Mouse (Mus musculus): ENCODE data around the gene Spata45. TPM values are rescaled to one million over a fixed set of nuclear protein-coding genes. Genes with fewer than 3 reads are reported as not detected.

Spata45 gene
- total RNA-seq, 2 experiments from 2014 or later, result not detected

GRCm38 (mm10) chr1:191084951-191085559 lies 48.6 kb downstream of the Spata45 start:
- DNase-seq, result peak; percentile 60

GRCm38 (mm10) chr1:191085597-191085996 lies 49.2 kb downstream of the Spata45 start:
- no peak for DNase-seq

GRCm38 (mm10) chr1:191086304-191086878 lies 50.0 kb downstream of the Spata45 start:
- no peak for DNase-seq

GRCm38 (mm10) chr1:191086960-191087359 lies 50.5 kb downstream of the Spata45 start:
- DNase-seq, result no peak

GRCm38 (mm10) chr1:191087955-191088354 lies 51.5 kb downstream of the Spata45 start:
- no peak for DNase-seq

GRCm38 (mm10) chr1:191089355-191089754 lies 52.9 kb downstream of the Spata45 start:
- no peak for DNase-seq

GRCm38 (mm10) chr1:191092050-191092449 lies 55.6 kb downstream of the Spata45 start:
- DNase-seq, result no peak

Other genes starting within 250 kb of the Spata45 start
- gene Rps6kc1, start 124.9 kb upstream of the Spata45 start, total RNA-seq (2021), result 10 to 100 TPM; 20.4 to 23.7 TPM
- gene Angel2, start 111.5 kb upstream of the Spata45 start, total RNA-seq (2021), result 10 to 100 TPM; 25.8 to 26.3 TPM
- 10 to 100 TPM; 12.3 to 14.6 TPM for gene Vash2, start 57.3 kb upstream of the Spata45 start, total RNA-seq (2021)
- 10 to 100 TPM; 10.9 to 11.7 TPM for gene Flvcr1, start 10.5 kb upstream of the Spata45 start, total RNA-seq (2021)
- gene Tatdn3, start 26.3 kb downstream of the Spata45 start, total RNA-seq (2021), result 10 to 100 TPM; 14.9 to 19.7 TPM
- 1 to 10 TPM; 1.2 to 2.6 TPM for gene Nsl1, start 26.4 kb downstream of the Spata45 start, total RNA-seq (2021)
- under 1 TPM; 0.52 to 0.56 TPM for gene Batf3, start 61.2 kb downstream of the Spata45 start, total RNA-seq (2021)
- gene Fam71a, start 128.2 kb downstream of the Spata45 start, total RNA-seq (2021), result not detected
- gene Atf3, start 181.4 kb downstream of the Spata45 start, total RNA-seq (2021), result 10 to 100 TPM in 1 of 2 experiments, 1 to 10 TPM in 1; 5.0 to 13.4 TPM